Mouse (Mus musculus): ENCODE results near the gene Txnrd2. TPM values are rescaled to one million over a fixed set of nuclear protein-coding genes. Genes with fewer than 3 reads are reported as not detected.

The Txnrd2 gene
- total RNA-seq, 2 experiments from 2014 or later, result 73.3 to 97.3 TPM

DNA sequence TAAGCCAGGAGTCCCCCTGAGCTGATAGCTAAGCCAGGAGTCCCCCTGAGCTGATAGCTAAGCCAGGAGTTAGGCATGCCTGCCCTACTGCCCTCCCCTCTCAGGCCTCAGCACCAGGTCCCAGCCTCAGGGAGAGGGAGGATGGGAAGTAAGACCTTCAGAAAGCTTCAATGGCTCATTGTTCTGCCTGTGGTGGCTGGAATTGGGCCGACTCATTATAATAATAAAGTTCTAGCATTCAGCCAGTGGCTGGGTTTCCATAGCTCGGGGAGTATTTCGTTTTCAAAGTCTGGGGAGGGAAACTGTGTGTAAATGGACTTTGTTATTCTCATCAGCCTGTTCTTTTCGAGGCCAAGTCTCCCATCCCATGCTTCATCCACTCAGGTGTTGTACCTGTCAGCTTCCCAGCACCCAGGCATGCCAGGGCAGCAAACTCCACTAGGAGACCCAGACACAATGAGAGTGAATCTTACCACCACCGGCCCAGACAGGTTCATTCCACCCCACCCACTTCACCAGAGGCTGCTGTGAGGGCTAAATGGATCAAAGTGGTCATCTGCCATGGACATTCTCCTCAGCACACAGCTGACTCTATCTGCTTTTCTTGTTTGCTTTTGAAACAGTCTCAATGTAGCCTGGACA lies 58.7 kb downstream of the Txnrd2 start:
- no peak for DNase-seq

- DNase-seq, result no peak
Observed at GRCm38 (mm10) chr16:18486126-18486525, 59.9 kb downstream of the Txnrd2 start.

- DNase-seq, result no peak
Observed at GRCm38 (mm10) chr16:18490281-18490680, 64.1 kb downstream of the Txnrd2 start.

- DNase-seq, result no peak
Observed at GRCm38 (mm10) chr16:18490894-18491293, 64.7 kb downstream of the Txnrd2 start.

- no peak for DNase-seq
Observed at GRCm38 (mm10) chr16:18497865-18498515, 71.8 kb downstream of the Txnrd2 start.

GRCm38 (mm10) chr16:18498558-18498990 lies 72.4 kb downstream of the Txnrd2 start, which contains the start of the genes Gnb1l and Rtl10:
Gene Gnb1l, plus strand, starts transcription at chr16:18498713.
Gene Rtl10, plus strand, starts transcription at chr16:18498901.
- DNase-seq, result peak; percentile 98

GRCm38 (mm10) chr16:18498996-18499395 lies 72.8 kb downstream of the Txnrd2 start:
- peak; percentile 34 to 36 for DNase-seq

- DNase-seq, result no peak
Observed at GRCm38 (mm10) chr16:18501531-18501930, 75.3 kb downstream of the Txnrd2 start.

- no peak for DNase-seq
Observed at GRCm38 (mm10) chr16:18503566-18504342, 77.6 kb downstream of the Txnrd2 start.

- no peak for DNase-seq
Observed at GRCm38 (mm10) chr16:18506524-18507199, 80.5 kb downstream of the Txnrd2 start.

- no peak for DNase-seq
Observed at GRCm38 (mm10) chr16:18507200-18507549, 81.0 kb downstream of the Txnrd2 start.

GRCm38 (mm10) chr16:18511741-18512140 lies 85.6 kb downstream of the Txnrd2 start:
- DNase-seq, result peak; percentile 60 to 73

DNA sequence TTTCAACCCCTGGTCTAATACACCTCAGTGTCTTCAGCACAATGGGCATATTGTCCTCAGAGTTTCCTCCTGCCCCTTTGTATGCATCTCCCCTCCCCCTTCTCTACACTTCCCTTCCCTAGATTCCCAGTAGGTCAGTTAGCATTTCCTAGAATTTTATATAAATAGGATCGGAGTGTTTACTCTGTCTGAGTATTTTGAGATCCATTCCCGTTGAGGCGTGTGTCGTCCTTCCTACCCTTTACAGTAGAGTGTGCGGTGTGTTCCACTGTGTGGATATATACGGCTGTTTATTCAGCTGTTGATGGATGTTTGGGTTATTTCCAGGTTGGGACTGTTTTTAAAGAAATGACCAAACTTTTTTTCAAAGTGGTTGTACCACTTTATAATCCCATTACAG lies 87.3 kb downstream of the Txnrd2 start:
- no peak for DNase-seq

DNA sequence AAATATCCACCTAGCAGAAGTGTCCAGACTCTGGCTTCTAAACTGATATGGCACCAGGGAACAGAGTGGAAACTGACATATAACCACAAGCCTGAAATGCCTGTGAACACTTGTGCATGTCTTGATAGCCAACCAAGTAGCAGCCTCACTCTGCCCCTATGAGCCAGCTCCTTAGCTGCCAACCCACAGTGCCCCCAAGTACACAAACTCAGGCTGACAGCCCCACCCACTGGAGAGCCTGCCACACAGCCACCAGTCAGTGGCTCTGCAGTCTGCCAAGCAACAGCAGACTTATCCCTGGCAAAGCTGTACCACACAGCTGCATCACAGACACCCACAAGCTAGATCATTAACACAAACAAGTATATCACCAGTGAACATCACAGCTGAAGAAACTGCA lies 91.9 kb downstream of the Txnrd2 start:
- peak; percentile 29 to 38 for DNase-seq

GRCm38 (mm10) chr16:18523563-18524245 lies 97.5 kb downstream of the Txnrd2 start:
- no peak for DNase-seq

DNA sequence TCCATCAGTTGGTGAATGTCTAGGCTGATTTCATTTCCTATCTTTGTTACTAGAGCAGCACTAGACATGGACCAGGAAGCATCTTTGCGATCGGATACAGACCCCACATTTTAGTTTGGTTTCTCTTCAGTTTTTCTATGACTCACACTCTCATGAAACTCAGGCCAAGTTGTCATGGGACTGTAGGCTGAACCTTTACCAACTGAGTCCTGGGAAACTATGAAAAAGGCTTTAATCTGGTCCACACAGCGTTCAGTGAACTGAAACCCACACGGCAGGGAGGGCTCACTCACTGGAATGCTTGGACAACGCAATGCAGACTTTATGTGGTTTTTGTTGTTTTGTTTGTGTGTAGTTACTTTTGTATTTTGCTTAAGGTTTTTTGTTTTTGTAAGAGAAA lies 102.5 kb downstream of the Txnrd2 start:
- DNase-seq, result no peak

Other genes with a start within 250 kb of the Txnrd2 start
- not detected for gene Ccdc188, start 208.5 kb upstream of the Txnrd2 start, total RNA-seq (2021)
- gene Zdhhc8, start 191.2 kb upstream of the Txnrd2 start, total RNA-seq (2021), result 10 to 100 TPM; 20.2 to 23.1 TPM
- gene Trmt2a, start 177.7 kb upstream of the Txnrd2 start, total RNA-seq (2021), result 10 to 100 TPM; 46.5 to 47.1 TPM
- 100 to 1,000 TPM; 137 to 164 TPM for gene Ranbp1, start 177.7 kb upstream of the Txnrd2 start, total RNA-seq (2021)
- under 1 TPM in 1 of 2 experiments, not detected in 1; 0.86 TPM for gene Gm49776, start 168.1 kb upstream of the Txnrd2 start, total RNA-seq (2021)
- 10 to 100 TPM; 27.6 to 32.2 TPM for gene Dgcr8, start 137.1 kb upstream of the Txnrd2 start, total RNA-seq (2021)
- gene Tango2, start 78.3 kb upstream of the Txnrd2 start, total RNA-seq (2021), result 10 to 100 TPM; 31.9 to 43.7 TPM
- gene Arvcf, start 78.2 kb upstream of the Txnrd2 start, total RNA-seq (2021), result 10 to 100 TPM; 36.4 to 41.2 TPM
- gene Comt, start 468 bp downstream of the Txnrd2 start, total RNA-seq (2021), result 100 to 1,000 TPM; 193 to 249 TPM
- gene Gnb1l, start 72.3 kb downstream of the Txnrd2 start, total RNA-seq (2021), result 1 to 10 TPM; 4.9 to 5.9 TPM
- gene Rtl10, start 72.5 kb downstream of the Txnrd2 start, total RNA-seq (2021), result 1 to 10 TPM; 4.4 to 5.6 TPM
- gene Tbx1, start 164.3 kb downstream of the Txnrd2 start, total RNA-seq (2021), result under 1 TPM in 1 of 2 experiments, not detected in 1; 0.20 TPM
- gene Gp1bb, start 196.0 kb downstream of the Txnrd2 start, total RNA-seq (2021), result under 1 TPM in 1 of 2 experiments, not detected in 1; 0.60 TPM
- gene Gm49601, start 200.0 kb downstream of the Txnrd2 start, total RNA-seq (2021), result 1 to 10 TPM; 1.1 to 4.9 TPM
- 10 to 100 TPM in 1 of 2 experiments, 1 to 10 TPM in 1; 9.6 to 10.9 TPM for gene Sept5, start 203.6 kb downstream of the Txnrd2 start, total RNA-seq (2021)

Data from adrenal gland, postnatal 36 days (tissue).